29 mouse cellular contexts compared by ENCODE assay signal in genomic region chr11:33089856-33090255, GRCm38 (mm10). TPM values are rescaled to one million over a fixed set of nuclear protein-coding genes. Genes with fewer than 3 reads are reported as not detected.
A peak's percentile ranks its signal among the peaks of the same experiment; 100 is the strongest.
DNase-seq lines count a peak whose midpoint lies in the region; ATAC-seq and TF ChIP-seq lines count a peak whose summit lies in the region.
"Had no signal": no experiment of that assay in that cellular context is flagged by ENCODE, and none has a peak within 500 bp of the region (broad histone marks: within the 10 kb centered on the region; RNA-seq: fewer than 3 reads in every experiment).

No protein-coding gene starts in this region.

- H3K4me3 ChIP-seq in forebrain, embryonic 16.5 days (replicated peaks; ENCODE audit: low read length) = no peak overlapping the region
- no peak overlapping the region for H3K4me3 ChIP-seq in forebrain, embryonic 10.5 days
- H3K4me3 ChIP-seq: embryonic facial prominence, embryonic 13.5 days; heart, embryonic 12.5 days; hindbrain, embryonic 12.5 days; layer of hippocampus, adult 2 months; limb, embryonic 10.5 days had no signal

- WGBS in forebrain, embryonic 16.5 days = 43% methylated on average over 6 of the region's 6 CpGs
- 83% methylated on average over 6 of the region's 6 CpGs for WGBS in forebrain, embryonic 10.5 days

- peaks cover 3% of the 10 kb centered on the region; the same call in 1 of the 2 replicates for H3K9me3 ChIP-seq in forebrain, embryonic 16.5 days (ENCODE audit: control insufficient read depth, low read length)
- H3K9me3 ChIP-seq in forebrain, embryonic 10.5 days = no peaks in the 10 kb centered on the region
- H3K9me3 ChIP-seq: embryonic facial prominence, embryonic 13.5 days; G1E; heart, embryonic 12.5 days; hindbrain, embryonic 12.5 days; limb, embryonic 10.5 days had no signal

- H3K4me1 ChIP-seq in forebrain, embryonic 16.5 days (replicated peaks; ENCODE audit: control insufficient read depth, insufficient read depth, low read length) = peaks cover 7% of the 10 kb centered on the region; the same call in 1 of the 2 replicates
- peaks cover 4% of the 10 kb centered on the region; the same call in 1 of the 2 replicates for H3K4me1 ChIP-seq in forebrain, embryonic 10.5 days
- H3K4me1 ChIP-seq: embryonic facial prominence, embryonic 13.5 days; heart, embryonic 12.5 days; hindbrain, embryonic 12.5 days had no signal

- 0 out of 2 replicates have a peak, but pooled peaks have one; percentile 10 for ATAC-seq in forebrain, embryonic 16.5 days
- ATAC-seq: activated CD4-positive, CD25-positive, alpha-beta regulatory T cell, adult 4 months; liver, postnatal 0 days; midbrain, embryonic 16.5 days had no signal

- no peak overlapping the region for H3K9ac ChIP-seq in forebrain, embryonic 16.5 days (replicated peaks; ENCODE audit: low read depth, low read length)
- H3K9ac ChIP-seq: embryonic facial prominence, embryonic 13.5 days; heart, embryonic 12.5 days; hindbrain, embryonic 12.5 days; liver, postnatal 0 days had no signal

- H3K4me2 ChIP-seq in forebrain, embryonic 16.5 days (ENCODE audit: low read length) = no peak overlapping the region
- H3K4me2 ChIP-seq: embryonic facial prominence, embryonic 13.5 days; heart, embryonic 12.5 days; hindbrain, embryonic 12.5 days had no signal

- no peak overlapping the region for H3K27ac ChIP-seq in forebrain, embryonic 16.5 days (ENCODE audit: low read length)
- no peak overlapping the region for H3K27ac ChIP-seq in forebrain, embryonic 10.5 days
- H3K27ac ChIP-seq: embryonic facial prominence, embryonic 13.5 days; hindbrain, embryonic 12.5 days; layer of hippocampus, adult 2 months; limb, embryonic 10.5 days had no signal

- no peak for TF ChIP-seq CTCF in brain, embryonic 14.5 days (IDR thresholded peaks at IDR 0.05; ENCODE audit: borderline replicate concordance, extremely low read depth, insufficient read depth, insufficient read length)

- H3K27me3 ChIP-seq in forebrain, embryonic 16.5 days (replicated peaks; ENCODE audit: control insufficient read depth, insufficient read depth, low read length) = no peaks in the 10 kb centered on the region
- no peaks in the 10 kb centered on the region for H3K27me3 ChIP-seq in forebrain, embryonic 10.5 days (ENCODE audit: poor library complexity, severe bottlenecking)
- H3K27me3 ChIP-seq: embryonic facial prominence, embryonic 13.5 days; hindbrain, embryonic 12.5 days had no signal

- peak; percentile 17 to 23 for DNase-seq in cerebellum, adult 18-20 months
- no peak for DNase-seq in cerebellum, postnatal 4 days (ENCODE audit: low spot score in 2 of 2)
- no peak for DNase-seq in forebrain, embryonic 10.5 days (ENCODE audit: extremely low spot score, low spot score)
- peak; percentile 41 for DNase-seq in left cerebral cortex, postnatal 4 days
- no peak for DNase-seq in left cerebral cortex, adult 8-10 months (ENCODE audit: low spot score in 2 of 2)
- peak; percentile 73 for DNase-seq in brain, embryonic 14.5 days (ENCODE audit: low read depth)
- DNase-seq in adrenal gland, adult (ENCODE audit: inconsistent age in 2 of 2, low spot score in 1 of 2) = no peak
- DNase-seq: adrenal gland, postnatal 14 days; gastrocnemius, postnatal 10 days; heart, adult 11 months; heart, postnatal 14 days; kidney, adult 8-10 months; kidney, postnatal 14 days; layer of hippocampus, postnatal 36 days; liver, postnatal 0 days; lung, postnatal 10 days; thymus, postnatal 4 days had no signal

- no peak for TF ChIP-seq POLR2A in brain, embryonic 14.5 days (IDR thresholded peaks at IDR 0.05; ENCODE audit: borderline replicate concordance, extremely low read depth, insufficient read depth, insufficient read length, poor library complexity, severe bottlenecking)

- intact Hi-C loops in left cerebral cortex, postnatal 4 days (cut with DNase I) = no loop called here

- H3K36me3 ChIP-seq in forebrain, embryonic 16.5 days (ENCODE audit: control insufficient read depth, insufficient read depth) = no peaks in the 10 kb centered on the region
- H3K36me3 ChIP-seq in forebrain, embryonic 10.5 days (replicated peaks) = no peaks in the 10 kb centered on the region
- H3K36me3 ChIP-seq: embryonic facial prominence, embryonic 13.5 days; G1E; heart, embryonic 12.5 days; hindbrain, embryonic 12.5 days; limb, embryonic 10.5 days had no signal

RNA-seq across cellular contexts. Expression of gene Fgf18, which starts 57.3 kb away (rescaled TPM):
- polyA plus RNA-seq in forebrain, embryonic 16.5 days (2015; fragmentation: Nextera tagmentation; extraction: Ambion mirVana) = 3.8 and 4.3 TPM in 2 replicates
- polyA plus RNA-seq in forebrain, embryonic 10.5 days (2016; fragmentation: Nextera tagmentation; extraction: Ambion mirVana) = 3.6 and 3.8 TPM in 2 replicates
- 1 to 10 TPM; 7.4 to 8.4 TPM for total RNA-seq in left cerebral cortex, postnatal 4 days (2021)
- total RNA-seq in left cerebral cortex, adult 8-10 months (2022) = 1 to 10 TPM; 2.2 to 3.9 (median 3.0) TPM
- 2.6 and 3.8 TPM in 2 replicates for polyA plus RNA-seq in brain, embryonic 14.5 days (2012; rRNA removed)
- total RNA-seq: G1E; liver, adult 2 months; megakaryocyte-erythroid progenitor cell, adult 5-6 weeks; neutrophil, adult 5-6 weeks had no signal
- polyA plus RNA-seq: activated CD4-positive, CD25-positive, alpha-beta regulatory T cell, adult 4 months; G1E; liver, adult 2 months had no signal

Comparison
In these comparisons a context has a peak if more than half of its experiments do, and no peak if none do; other contexts are left out.
1. DNase-seq: peak in cerebellum, adult 18-20 months (2 of 2), left cerebral cortex, postnatal 4 days (single experiment) and brain, embryonic 14.5 days (single experiment); none in cerebellum, postnatal 4 days (0 of 2), forebrain, embryonic 10.5 days (single experiment), left cerebral cortex, adult 8-10 months (0 of 2) and adrenal gland, adult (0 of 2).